Mouse (Mus musculus): ENCODE data around the gene Pnldc1. TPM values are rescaled to one million over a fixed set of nuclear protein-coding genes. Genes with fewer than 3 reads are reported as not detected.
"Not testable (repeated sequence)": the region's sequence is repeated elsewhere in the genome, so short reads cannot be mapped to it uniquely, and the experiment has no call there.

Gene Pnldc1
- polyA plus RNA-seq, 1 experiment from 2014 or later, result 2.8 TPM

- Histone ChIP-seq H3K9ac (ENCODE audit: low read depth, low read length) (0 out of 2 replicates have a peak overlapping the region, but pooled peaks have one; percentile 14), H3K4me1 (ENCODE audit: control insufficient read depth, insufficient read depth, low read length) (0 out of 2 replicates have a peak, but pooled peaks cover 5% of the 10 kb centered on the region), H3K36me3 (ENCODE audit: control insufficient read depth, insufficient read depth, low read length) (peaks cover 24% of the 10 kb centered on the region; the same call in 1 of the 2 replicates), H3K9me3 (ENCODE audit: control insufficient read depth, low read length) (no peaks in the 10 kb centered on the region), H3K27me3 (replicated peaks; ENCODE audit: control insufficient read depth, insufficient read depth, low read length) (no peaks in the 10 kb centered on the region), H3K4me2 (ENCODE audit: low read depth, low read length) (no peak overlapping the region), H3K27ac (replicated peaks; ENCODE audit: low read depth, low read length) (peak overlapping the region; percentile 61), H3K4me3 (ENCODE audit: low read depth, low read length) (no peak overlapping the region)
- DNase-seq (ENCODE audit: low spot score) (peak; percentile 69), ATAC-seq (ENCODE audit: low read depth) (peak; percentile 87)
- WGBS, result 44% methylated on average over 11 of the region's 12 CpGs
Measured at GRCm38 (mm10) chr17:12903372-12904333, 6.4 kb downstream of the Pnldc1 start.

- DNase-seq (ENCODE audit: low spot score), result no peak
- Histone ChIP-seq H3K4me3 (ENCODE audit: low read depth, low read length) (no peak overlapping the region), H3K4me2 (ENCODE audit: low read depth, low read length) (no peak overlapping the region), H3K4me1 (ENCODE audit: control insufficient read depth, insufficient read depth, low read length) (0 out of 2 replicates have a peak, but pooled peaks cover 5% of the 10 kb centered on the region), H3K36me3 (ENCODE audit: control insufficient read depth, insufficient read depth, low read length) (peaks cover 24% of the 10 kb centered on the region; the same call in 1 of the 2 replicates), H3K9ac (ENCODE audit: low read depth, low read length) (no peak overlapping the region), H3K27me3 (replicated peaks; ENCODE audit: control insufficient read depth, insufficient read depth, low read length) (no peaks in the 10 kb centered on the region), H3K9me3 (ENCODE audit: control insufficient read depth, low read length) (no peaks in the 10 kb centered on the region), H3K27ac (replicated peaks; ENCODE audit: low read depth, low read length) (no peak overlapping the region)
- ATAC-seq (ENCODE audit: low read depth), result no peak
- whole genome bisulfite sequencing, result 91% methylated on average over 6 of the region's 6 CpGs
Measured at GRCm38 (mm10) chr17:12902291-12902690, 7.7 kb downstream of the Pnldc1 start.

- not testable (repeated sequence) for H3K9ac ChIP-seq (ENCODE audit: low read depth, low read length); H3K4me3 ChIP-seq (ENCODE audit: low read depth, low read length); ATAC-seq (ENCODE audit: low read depth); H3K4me1 ChIP-seq (ENCODE audit: control insufficient read depth, insufficient read depth, low read length); H3K27me3 ChIP-seq (replicated peaks; ENCODE audit: control insufficient read depth, insufficient read depth, low read length); H3K4me2 ChIP-seq (ENCODE audit: low read depth, low read length); DNase-seq (ENCODE audit: low spot score); H3K9me3 ChIP-seq (ENCODE audit: control insufficient read depth, low read length)
- peak overlapping the region; percentile 44; the same call in 1 of the 2 replicates for H3K27ac ChIP-seq (replicated peaks; ENCODE audit: low read depth, low read length)
- peaks cover 22% of the 10 kb centered on the region; the same call in 1 of the 2 replicates for H3K36me3 ChIP-seq (ENCODE audit: control insufficient read depth, insufficient read depth, low read length)
- WGBS, result 22% methylated on average over 2 of the region's 2 CpGs
Measured at GRCm38 (mm10) chr17:12898607-12899006, 11.4 kb downstream of the Pnldc1 start.

GRCm38 (mm10) chr17:12897674-12898073 lies 12.4 kb downstream of the Pnldc1 start:
- H3K27me3 ChIP-seq (replicated peaks; ENCODE audit: control insufficient read depth, insufficient read depth, low read length), result no peaks in the 10 kb centered on the region
- no peak overlapping the region for H3K4me3 ChIP-seq (ENCODE audit: low read depth, low read length)
- H3K4me1 ChIP-seq (ENCODE audit: control insufficient read depth, insufficient read depth, low read length), result no peaks in the 10 kb centered on the region
- DNase-seq (ENCODE audit: low spot score) (no peak), ATAC-seq (ENCODE audit: low read depth) (no peak)
- WGBS, result 84% methylated on average over 5 of the region's 5 CpGs
- H3K9me3 ChIP-seq (ENCODE audit: control insufficient read depth, low read length), result no peaks in the 10 kb centered on the region
- H3K27ac ChIP-seq (replicated peaks; ENCODE audit: low read depth, low read length), result no peak overlapping the region; the same call in 1 of the 2 replicates
- no peak overlapping the region for H3K4me2 ChIP-seq (ENCODE audit: low read depth, low read length)
- no peak overlapping the region for H3K9ac ChIP-seq (ENCODE audit: low read depth, low read length)
- peaks cover 18% of the 10 kb centered on the region; the same call in 1 of the 2 replicates for H3K36me3 ChIP-seq (ENCODE audit: control insufficient read depth, insufficient read depth, low read length)

- no peak for ATAC-seq (ENCODE audit: low read depth)
- DNase-seq (ENCODE audit: low spot score), result no peak
- Histone ChIP-seq H3K36me3 (ENCODE audit: control insufficient read depth, insufficient read depth, low read length) (peaks cover 6% of the 10 kb centered on the region; the same call in 1 of the 2 replicates), H3K9ac (ENCODE audit: low read depth, low read length) (no peak overlapping the region), H3K27me3 (replicated peaks; ENCODE audit: control insufficient read depth, insufficient read depth, low read length) (no peaks in the 10 kb centered on the region), H3K27ac (replicated peaks; ENCODE audit: low read depth, low read length) (no peak overlapping the region), H3K9me3 (ENCODE audit: control insufficient read depth, low read length) (no peaks in the 10 kb centered on the region), H3K4me1 (ENCODE audit: control insufficient read depth, insufficient read depth, low read length) (peaks cover 1% of the 10 kb centered on the region; the same call in 1 of the 2 replicates), H3K4me3 (ENCODE audit: low read depth, low read length) (no peak overlapping the region), H3K4me2 (ENCODE audit: low read depth, low read length) (no peak overlapping the region)
- 96% methylated on average over 9 of the region's 9 CpGs for WGBS
Measured at GRCm38 (mm10) chr17:12892033-12892432, 18.0 kb downstream of the Pnldc1 start.

GRCm38 (mm10) chr17:12891054-12891453 lies 19.0 kb downstream of the Pnldc1 start:
- ATAC-seq (ENCODE audit: low read depth) (no peak), DNase-seq (ENCODE audit: low spot score) (no peak)
- Histone ChIP-seq H3K27me3 (replicated peaks; ENCODE audit: control insufficient read depth, insufficient read depth, low read length) (no peaks in the 10 kb centered on the region), H3K36me3 (ENCODE audit: control insufficient read depth, insufficient read depth, low read length) (peaks cover 4% of the 10 kb centered on the region; the same call in 1 of the 2 replicates), H3K9ac (ENCODE audit: low read depth, low read length) (no peak overlapping the region), H3K4me2 (ENCODE audit: low read depth, low read length) (no peak overlapping the region), H3K4me3 (ENCODE audit: low read depth, low read length) (no peak overlapping the region), H3K27ac (replicated peaks; ENCODE audit: low read depth, low read length) (no peak overlapping the region), H3K9me3 (ENCODE audit: control insufficient read depth, low read length) (no peaks in the 10 kb centered on the region), H3K4me1 (ENCODE audit: control insufficient read depth, insufficient read depth, low read length) (peaks cover 6% of the 10 kb centered on the region; the same call in 1 of the 2 replicates)
- WGBS, result 84% methylated on average over 4 of the region's 4 CpGs

GRCm38 (mm10) chr17:12887021-12887775 lies 22.8 kb downstream of the Pnldc1 start:
- H3K27ac ChIP-seq (replicated peaks; ENCODE audit: low read depth, low read length), result peak overlapping the region; percentile 2; the same call in 1 of the 2 replicates
- no peak overlapping the region for H3K4me2 ChIP-seq (ENCODE audit: low read depth, low read length)
- H3K4me1 ChIP-seq (ENCODE audit: control insufficient read depth, insufficient read depth, low read length), result peaks cover 6% of the 10 kb centered on the region; the same call in 1 of the 2 replicates
- ATAC-seq (ENCODE audit: low read depth) (0 out of 2 replicates have a peak, but pooled peaks have one; percentile 19), DNase-seq (ENCODE audit: low spot score) (peak; percentile 87)
- H3K36me3 ChIP-seq (ENCODE audit: control insufficient read depth, insufficient read depth, low read length), result no peaks in the 10 kb centered on the region; the same call in 1 of the 2 replicates
- H3K4me3 ChIP-seq (ENCODE audit: low read depth, low read length), result no peak overlapping the region
- no peaks in the 10 kb centered on the region for H3K9me3 ChIP-seq (ENCODE audit: control insufficient read depth, low read length)
- no peaks in the 10 kb centered on the region for H3K27me3 ChIP-seq (replicated peaks; ENCODE audit: control insufficient read depth, insufficient read depth, low read length)
- 61% methylated on average over 15 of the region's 15 CpGs for WGBS
- H3K9ac ChIP-seq (ENCODE audit: low read depth, low read length), result no peak overlapping the region

- Histone ChIP-seq H3K9me3 (ENCODE audit: control insufficient read depth, low read length) (no peaks in the 10 kb centered on the region), H3K4me2 (ENCODE audit: low read depth, low read length) (no peak overlapping the region), H3K27ac (replicated peaks; ENCODE audit: low read depth, low read length) (no peak overlapping the region; the same call in 1 of the 2 replicates), H3K27me3 (replicated peaks; ENCODE audit: control insufficient read depth, insufficient read depth, low read length) (no peaks in the 10 kb centered on the region), H3K36me3 (ENCODE audit: control insufficient read depth, insufficient read depth, low read length) (no peaks in the 10 kb centered on the region; the same call in 1 of the 2 replicates), H3K9ac (ENCODE audit: low read depth, low read length) (no peak overlapping the region), H3K4me3 (ENCODE audit: low read depth, low read length) (no peak overlapping the region), H3K4me1 (ENCODE audit: control insufficient read depth, insufficient read depth, low read length) (peaks cover 6% of the 10 kb centered on the region; the same call in 1 of the 2 replicates)
- ATAC-seq (ENCODE audit: low read depth) (no peak), DNase-seq (ENCODE audit: low spot score) (no peak)
- 29% methylated on average over 6 of the region's 6 CpGs for WGBS
Measured at GRCm38 (mm10) chr17:12886620-12887019, 23.4 kb downstream of the Pnldc1 start.
